Mouse (Mus musculus): ENCODE measurements around the gene Sema5a.

Gene Sema5a

DNA sequence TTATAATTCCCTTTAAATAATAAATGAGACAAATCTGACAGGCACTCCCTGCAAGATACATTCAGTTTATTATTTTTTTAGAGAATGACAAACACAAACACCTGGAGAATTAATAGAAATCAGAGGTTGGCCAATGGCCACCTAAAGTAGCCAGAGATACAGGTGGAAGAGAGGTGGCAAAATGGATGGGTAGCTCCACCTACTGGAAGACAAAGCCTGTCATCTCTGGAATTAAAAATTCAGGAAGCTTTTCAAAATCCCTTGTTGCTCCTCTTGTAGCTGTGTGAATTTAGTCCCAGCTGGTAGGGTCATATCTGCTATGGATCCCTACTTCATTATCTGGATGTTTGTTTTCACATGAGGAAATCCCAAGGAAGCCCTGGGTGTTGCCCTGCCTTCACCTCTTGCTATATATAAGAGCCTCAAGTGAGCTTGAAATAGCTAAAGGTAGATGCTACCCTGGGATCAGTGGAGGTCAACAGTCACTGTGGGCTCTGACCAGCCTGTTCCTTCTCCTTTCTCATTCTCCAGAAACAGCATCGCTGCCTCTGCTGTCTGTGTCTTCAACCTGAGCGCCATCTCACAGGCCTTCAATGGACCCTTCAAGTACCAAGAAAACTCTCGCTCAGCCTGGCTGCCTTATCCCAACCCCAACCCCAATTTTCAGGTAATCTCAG, 323.7 kb downstream of the Sema5a start:
- DNase-seq, result peak; percentile 14

DNA sequence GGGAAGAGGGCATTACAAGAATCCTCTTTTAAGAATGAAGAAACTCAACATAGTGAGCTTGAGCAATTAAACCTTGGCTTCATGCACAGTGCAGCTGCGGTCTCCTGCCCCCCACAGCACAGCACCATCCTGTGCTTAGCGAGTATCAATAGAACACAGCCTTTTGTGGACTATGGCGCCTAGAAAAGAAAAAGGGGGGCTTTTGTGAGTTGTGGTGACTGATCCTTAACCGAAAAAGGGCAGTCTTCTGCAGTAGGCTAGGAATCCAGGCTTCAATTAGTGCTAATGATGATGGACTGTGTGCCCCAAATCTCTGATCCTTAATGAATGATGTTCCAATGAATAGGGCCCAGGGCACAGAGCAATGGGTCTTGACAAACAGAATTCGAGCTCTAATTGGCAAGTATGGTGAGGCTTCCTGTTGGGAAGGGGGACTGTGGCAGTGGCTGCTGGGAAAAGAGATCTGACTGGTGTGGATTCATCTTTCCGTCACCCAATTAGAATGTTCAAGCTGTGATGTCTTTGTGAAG, 324.3 kb downstream of the Sema5a start:
- no peak for DNase-seq

DNA sequence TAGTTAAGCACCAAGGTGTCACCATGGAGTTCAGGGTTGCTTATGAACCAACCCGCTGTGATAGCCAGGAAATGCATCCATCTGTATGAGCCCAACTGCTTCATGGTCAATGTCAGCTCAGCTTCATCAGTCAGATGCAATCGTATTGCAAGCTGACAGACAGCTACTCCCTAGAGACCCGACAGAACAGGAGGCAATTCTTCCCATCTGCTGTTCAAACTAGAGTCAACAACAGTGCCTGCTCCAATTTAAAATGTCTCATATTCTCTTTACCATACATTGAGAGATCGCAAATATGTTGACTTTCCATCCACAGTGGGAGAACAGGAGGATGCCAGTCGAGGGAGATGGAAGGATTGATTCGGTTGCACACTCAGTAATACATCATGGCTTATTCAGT, 329.7 kb downstream of the Sema5a start:
- no peak for DNase-seq

- no peak for DNase-seq
These were observed 330.6 kb downstream of the Sema5a start for GRCm38 (mm10) chr15:32575212-32575611.

- no peak for DNase-seq
These were observed 334.7 kb downstream of the Sema5a start for GRCm38 (mm10) chr15:32579351-32579750.

DNA sequence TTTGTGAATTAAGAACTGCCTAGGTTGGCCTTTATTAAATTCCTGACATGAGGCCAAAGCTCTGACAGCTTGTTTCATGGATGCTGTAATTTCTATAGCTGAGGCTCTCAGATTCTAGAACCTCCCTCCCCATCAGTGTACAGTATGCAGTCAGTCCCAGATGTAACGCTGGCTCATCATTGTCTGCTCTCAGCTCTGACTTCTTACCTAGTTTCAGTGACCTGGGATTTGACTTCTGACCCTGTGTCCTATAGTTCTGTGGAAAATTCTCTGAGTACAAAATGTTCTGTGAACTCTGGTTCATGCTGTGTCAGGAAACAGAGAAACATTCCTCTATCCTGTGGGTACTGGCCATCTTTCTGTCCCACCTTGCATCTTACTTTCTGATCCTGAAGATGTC, 346.0 kb downstream of the Sema5a start:
- DNase-seq, result no peak

- no peak for DNase-seq
These were observed 349.1 kb downstream of the Sema5a start for GRCm38 (mm10) chr15:32593746-32594145.

- DNase-seq, result no peak
These were observed 352.0 kb downstream of the Sema5a start for GRCm38 (mm10) chr15:32596574-32596973.

DNA sequence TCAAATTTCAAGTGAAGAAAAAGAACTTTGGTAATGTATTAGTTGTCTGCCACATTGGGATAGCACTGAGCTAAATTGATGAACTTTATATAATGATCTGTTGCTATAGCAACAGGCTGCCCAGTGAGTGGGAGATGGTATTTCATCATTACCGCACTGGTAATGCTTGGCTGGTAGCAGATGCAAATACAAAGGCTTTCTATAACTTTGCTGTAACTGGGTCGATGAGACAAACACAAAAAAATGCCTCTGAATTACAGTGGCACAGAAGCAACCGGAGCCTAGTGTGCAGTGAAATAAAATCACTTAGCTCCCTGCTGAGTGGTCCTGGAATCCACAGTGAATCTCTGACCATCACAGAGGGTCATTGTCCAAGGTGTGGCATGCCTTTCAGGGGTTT, 352.6 kb downstream of the Sema5a start:
- DNase-seq, result no peak

DNA sequence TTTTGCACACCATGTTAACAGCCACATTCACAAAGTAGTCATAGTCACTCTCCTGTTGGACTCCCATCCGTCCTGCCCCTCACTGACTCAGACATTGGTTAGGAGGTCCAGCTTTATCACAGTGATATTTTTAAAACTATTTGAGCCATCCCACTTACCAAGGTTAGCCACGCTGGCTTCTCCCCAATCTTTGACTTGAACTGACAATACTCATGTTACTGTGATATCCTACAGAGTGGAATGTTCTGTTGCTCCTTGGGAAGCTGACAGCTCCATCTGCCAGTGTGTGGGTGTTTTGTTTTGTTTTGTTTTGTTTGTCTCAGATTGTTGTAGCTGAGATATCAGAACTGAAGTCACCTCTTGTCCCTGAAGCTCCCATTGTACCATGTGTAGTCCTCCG, 362.6 kb downstream of the Sema5a start:
- DNase-seq, result no peak

- peak; percentile 25 for DNase-seq
These were observed 366.2 kb downstream of the Sema5a start for GRCm38 (mm10) chr15:32610776-32611175.

DNA sequence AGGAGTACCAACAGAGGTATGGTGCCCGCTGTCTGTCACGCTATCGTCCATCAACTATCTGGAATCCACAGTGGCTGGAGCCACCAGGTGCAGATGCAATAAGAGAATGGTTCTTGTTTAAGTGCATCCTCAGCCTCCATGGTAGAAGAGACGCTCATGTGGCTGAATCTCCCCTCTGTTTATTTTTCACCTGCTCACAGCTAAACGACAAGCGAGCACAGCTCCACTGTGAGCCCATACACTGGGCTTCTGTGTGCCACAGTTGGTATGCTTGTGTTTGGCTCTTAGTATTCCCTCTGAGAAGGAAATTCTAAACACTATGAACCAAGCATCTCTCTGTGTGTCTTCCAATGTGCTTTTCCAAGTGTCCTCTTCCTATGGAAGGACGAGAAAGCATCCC, 366.6 kb downstream of the Sema5a start:
- no peak for DNase-seq

GRCm38 (mm10) chr15:32613718-32614117, 369.1 kb downstream of the Sema5a start:
- DNase-seq, result no peak

GRCm38 (mm10) chr15:32615773-32616172, 371.2 kb downstream of the Sema5a start:
- no peak for DNase-seq

DNA sequence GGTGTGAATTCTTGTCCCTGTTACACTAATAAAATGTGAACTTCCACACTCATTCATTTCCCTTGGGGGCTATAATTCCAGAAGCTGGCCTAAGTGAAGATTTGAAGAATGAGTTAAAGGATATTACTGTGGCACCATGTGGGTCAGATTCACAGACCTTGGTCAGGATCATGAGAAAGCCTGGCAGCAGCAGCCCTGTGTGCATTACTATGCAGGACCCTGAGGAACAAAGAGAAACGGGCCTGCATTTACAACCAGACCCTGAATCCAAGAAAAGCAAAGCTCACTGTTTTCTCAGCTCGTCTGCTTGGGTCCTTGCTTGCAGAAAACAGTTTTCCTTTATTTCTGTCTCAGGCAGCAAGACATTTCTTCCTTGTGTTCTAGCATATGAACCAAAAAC, 374.6 kb downstream of the Sema5a start:
- no peak for DNase-seq

DNA sequence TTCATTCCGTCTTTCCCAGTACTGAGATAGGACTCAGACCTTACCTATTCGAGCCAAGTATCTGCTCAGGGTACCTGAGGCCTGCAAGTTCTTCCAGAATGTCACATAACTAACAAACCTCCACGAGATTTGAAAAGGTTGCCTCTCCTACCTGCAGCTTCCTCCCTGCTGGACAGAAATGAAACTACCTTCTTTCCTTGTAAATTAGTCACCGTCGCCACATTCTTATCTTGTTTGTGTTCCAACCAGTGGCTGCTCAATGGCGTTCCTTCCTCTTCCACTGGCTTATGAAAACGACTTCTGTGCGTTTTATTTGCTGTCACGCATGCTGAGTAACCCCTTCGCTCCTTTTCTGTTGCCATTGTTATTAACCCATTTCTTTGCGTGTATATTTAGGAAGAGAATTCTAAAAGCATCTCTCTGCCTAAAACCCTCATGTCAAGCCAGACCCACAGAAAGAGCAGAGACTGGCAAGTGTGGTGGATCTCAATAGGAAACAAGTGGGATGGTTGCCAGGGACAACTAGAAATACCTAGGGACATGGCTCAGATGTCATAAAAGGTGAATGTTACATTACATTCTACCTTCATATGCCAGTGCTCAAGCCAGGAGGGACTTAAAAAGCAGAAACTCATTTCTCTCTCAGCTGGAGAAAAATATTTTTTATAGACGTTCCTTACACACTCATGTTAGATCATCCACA, 378.6 kb downstream of the Sema5a start:
- no peak for DNase-seq

GRCm38 (mm10) chr15:32624106-32624505, 379.5 kb downstream of the Sema5a start:
- no peak for DNase-seq

- DNase-seq, result no peak
These were observed 381.4 kb downstream of the Sema5a start for GRCm38 (mm10) chr15:32626031-32626430.

GRCm38 (mm10) chr15:32633713-32634112, 389.1 kb downstream of the Sema5a start:
- DNase-seq, result no peak

DNA sequence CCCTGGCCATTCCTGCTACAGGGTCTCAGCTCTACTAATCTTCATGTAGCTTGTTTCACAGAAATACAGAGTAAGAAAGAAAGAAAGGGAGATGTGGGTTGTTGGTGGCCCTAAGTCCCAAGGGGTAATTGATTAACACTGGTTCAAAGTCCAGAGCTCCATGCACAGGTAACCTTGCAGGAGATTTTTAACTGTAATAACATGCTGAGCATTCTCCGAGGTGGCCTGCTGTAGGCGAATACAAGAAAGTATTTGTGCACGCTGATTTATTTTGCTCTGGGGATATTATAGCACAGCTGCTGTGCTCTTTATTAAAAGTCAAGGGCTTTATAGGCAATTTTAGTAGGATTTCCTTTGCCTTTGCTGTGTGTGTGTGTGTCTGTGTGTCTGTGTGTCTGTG, 393.3 kb downstream of the Sema5a start:
- DNase-seq, result no peak

DNA sequence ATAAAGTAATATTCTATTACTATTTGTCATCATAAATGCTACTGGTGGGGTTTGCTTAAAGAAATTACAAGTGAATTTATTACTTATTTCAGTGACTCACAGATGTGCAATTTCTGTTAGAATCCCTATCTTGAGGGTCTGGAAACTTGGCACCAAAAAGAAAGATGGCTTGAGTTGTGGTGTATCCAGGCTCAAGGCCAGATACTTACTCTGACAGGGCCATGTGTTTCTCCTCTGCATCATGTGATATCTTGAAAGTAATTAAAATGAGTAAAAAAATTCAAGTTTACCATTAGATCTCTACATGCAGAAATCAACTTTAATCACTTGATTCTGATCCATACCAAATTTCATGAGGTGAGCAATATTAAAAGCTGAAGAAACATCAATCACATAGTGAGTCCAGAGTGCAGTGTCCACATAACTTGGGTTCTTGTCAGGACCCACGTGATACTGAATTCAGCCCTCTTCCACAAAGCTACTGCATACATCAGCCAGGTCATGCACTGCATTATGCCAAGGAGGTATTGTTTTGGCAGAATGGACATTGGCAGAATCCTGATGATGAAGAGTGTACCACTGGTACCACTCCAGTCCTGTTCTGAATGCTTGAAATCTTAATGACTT, 402.6 kb downstream of the Sema5a start:
- DNase-seq, result no peak

- DNase-seq, result no peak
These were observed 409.4 kb downstream of the Sema5a start for GRCm38 (mm10) chr15:32654046-32654445.

DNA sequence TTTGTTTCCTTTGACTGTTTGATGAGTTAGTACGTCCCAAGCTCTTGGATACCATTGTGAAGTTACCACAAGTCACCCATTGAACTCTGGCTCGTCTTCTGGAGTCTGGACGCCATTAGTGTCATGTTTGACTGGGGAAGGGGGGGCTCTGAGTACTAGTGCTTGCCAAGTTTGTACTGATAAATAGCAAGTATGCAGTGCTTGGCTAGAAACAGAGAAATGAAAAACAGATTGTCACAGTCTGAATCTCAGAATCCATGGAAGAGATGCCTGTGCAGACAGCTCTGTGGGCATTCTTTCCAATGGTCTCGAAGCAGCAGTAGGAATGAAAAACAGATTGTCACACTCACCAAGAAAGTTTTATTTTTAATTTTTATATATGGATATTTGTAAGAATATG, 411.4 kb downstream of the Sema5a start:
- peak; percentile 2 for DNase-seq

- no peak for DNase-seq
These were observed 431.8 kb downstream of the Sema5a start for GRCm38 (mm10) chr15:32676446-32676845.

Measured in lung, postnatal 14 days (tissue).